Mouse (Mus musculus) CH12.LX (cell line): Measurements from ENCODE around the gene Slc6a5. TPM values are rescaled to one million over a fixed set of nuclear protein-coding genes. Genes with fewer than 3 reads are reported as not detected.

ENCODE experiments used
- DNase-seq: peaks from one replicate; pipeline ENCODE4 v3.0.0-alpha.2; 2013; ENCODE audit errors: extremely low read depth
- H3K27ac ChIP-seq: 2 replicates; pipeline ENCODE4 v1.5.1; 2012; ENCODE audit warnings: low read depth, mild to moderate bottlenecking, control low read depth, moderate library complexity; ENCODE audit not compliant: insufficient read depth
- H3K27me3 ChIP-seq: replicated peaks from 2 replicates; pipeline ENCODE3; 2012; ENCODE audit warnings: inconsistent platforms
- H3K36me3 ChIP-seq, 2 experiments: replicated peaks in 1 of 2; 2 replicates each; pipeline versions ENCODE3 to v1.6.1; 2012; ENCODE audit warnings: inconsistent platforms in 1 of 2, low read length in 1 of 2, mild to moderate bottlenecking in 1 of 2, mixed read lengths in 1 of 2, moderate library complexity in 1 of 2; ENCODE audit not compliant: control insufficient read depth in 1 of 2, insufficient read depth in 1 of 2
- H3K4me1 ChIP-seq, 2 experiments: 2 replicates each; pipeline ENCODE4 v1.6.1; 2012; ENCODE audit warnings: inconsistent platforms in 1 of 2, moderate library complexity in 1 of 2; ENCODE audit not compliant: insufficient read depth in 2 of 2, control insufficient read depth in 1 of 2
- H3K4me2 ChIP-seq: 2 replicates; pipeline ENCODE4 v1.6.1; 2012; ENCODE audit warnings: low read depth, mild to moderate bottlenecking, control low read depth; ENCODE audit not compliant: poor library complexity, insufficient read depth, severe bottlenecking
- H3K4me3 ChIP-seq, 3 experiments: fragments of 150-350 bp in 1 of 3; sonication (generic) in 1 of 3; replicated peaks in 1 of 3; 2 replicates each; pipeline versions ENCODE3 to v1.5.1; 2011 to 2012; ENCODE audit warnings: low read depth in 2 of 3, low read length in 2 of 3, mild to moderate bottlenecking in 2 of 3, moderate library complexity in 2 of 3, control low read depth in 1 of 3, improper control_type of control experiment in 1 of 3, inconsistent platforms in 1 of 3, mixed read lengths in 1 of 3; ENCODE audit not compliant: poor library complexity in 1 of 3
- H3K79me2 ChIP-seq: replicated peaks from 2 replicates; pipeline ENCODE4 v1.6.1; 2012; ENCODE audit warnings: mild to moderate bottlenecking, moderate library complexity; ENCODE audit not compliant: control insufficient read depth, poor library complexity, insufficient read depth, severe bottlenecking; ENCODE audit errors: extremely low read depth
- H3K9ac ChIP-seq: 2 replicates; pipeline ENCODE4 v1.6.1; 2012; ENCODE audit warnings: low read depth, mild to moderate bottlenecking, control low read depth, moderate library complexity; ENCODE audit not compliant: insufficient read depth
- H3K9me3 ChIP-seq: replicated peaks from 2 replicates; pipeline ENCODE3; 2012; ENCODE audit warnings: low read length, inconsistent platforms, mixed read lengths
- CHD1 ChIP-seq: IDR thresholded peaks from 2 replicates; pipeline ENCODE4 v1.6.1; 2012; ENCODE audit warnings: low read depth, low read length, improper control_type of control experiment, inconsistent platforms
- ETS1 ChIP-seq: conservative IDR thresholded peaks from 2 replicates; pipeline ENCODE4 v1.6.1; 2012; ENCODE audit warnings: low read depth, mild to moderate bottlenecking, inconsistent platforms, low read length, improper control_type of control experiment, moderate library complexity
- GABPA ChIP-seq: IDR thresholded peaks from 2 replicates; pipeline ENCODE4 v1.6.1; 2012; ENCODE audit warnings: low read depth, low read length, improper control_type of control experiment, inconsistent platforms; ENCODE audit not compliant: insufficient replicate concordance
- HCFC1 ChIP-seq: IDR thresholded peaks from 2 replicates; pipeline ENCODE4 v1.6.1; 2012; ENCODE audit warnings: low read depth, mild to moderate bottlenecking, inconsistent platforms, low read length, improper control_type of control experiment
- IRF4 ChIP-seq: IDR thresholded peaks from 2 replicates; pipeline ENCODE4 v1.6.1; 2014; ENCODE audit warnings: low read depth, mild to moderate bottlenecking, inconsistent platforms, low read length, improper control_type of control experiment
- JUN ChIP-seq: IDR thresholded peaks from 2 replicates; pipeline ENCODE4 v1.6.1; 2011; ENCODE audit warnings: low read depth, mild to moderate bottlenecking, low read length, improper control_type of control experiment, moderate library complexity; ENCODE audit not compliant: insufficient read depth
- MAX ChIP-seq: IDR thresholded peaks from 2 replicates; pipeline ENCODE4 v1.6.1; 2011; ENCODE audit warnings: low read length, improper control_type of control experiment
- MAZ ChIP-seq: IDR thresholded peaks from 2 replicates; pipeline ENCODE4 v1.6.1; 2012; ENCODE audit warnings: low read depth, mild to moderate bottlenecking, inconsistent platforms, low read length, improper control_type of control experiment, moderate library complexity
- MYC ChIP-seq: IDR thresholded peaks from 2 replicates; pipeline ENCODE4 v1.6.1; 2011; ENCODE audit warnings: low read depth, mild to moderate bottlenecking, improper control_type of control experiment, low read length
- POLR2A ChIP-seq: IDR thresholded peaks from 2 replicates; pipeline ENCODE4 v1.6.1; 2011; ENCODE audit warnings: low read depth, mild to moderate bottlenecking, improper control_type of control experiment, low read length
- POLR2AphosphoS2 ChIP-seq: IDR thresholded peaks from 2 replicates; pipeline ENCODE4 v1.6.1; 2011; ENCODE audit warnings: low read depth, low read length, improper control_type of control experiment
- SIN3A ChIP-seq: IDR thresholded peaks from 2 replicates; pipeline ENCODE4 v1.6.1; 2012; ENCODE audit warnings: low read length, improper control_type of control experiment, inconsistent platforms
- UBTF ChIP-seq: IDR thresholded peaks from 2 replicates; pipeline ENCODE4 v1.6.1; 2012; ENCODE audit warnings: low read depth, mild to moderate bottlenecking, inconsistent platforms, low read length, improper control_type of control experiment, moderate library complexity
- USF2 ChIP-seq: conservative IDR thresholded peaks from 2 replicates; pipeline ENCODE4 v1.6.1; 2011; ENCODE audit warnings: low read depth, low read length, improper control_type of control experiment
- ZC3H11A ChIP-seq: IDR thresholded peaks from 2 replicates; pipeline ENCODE4 v1.6.1; 2012; ENCODE audit warnings: low read depth, mild to moderate bottlenecking, inconsistent platforms, low read length, improper control_type of control experiment
- ZKSCAN1 ChIP-seq: IDR thresholded peaks from 2 replicates; pipeline ENCODE4 v1.6.1; 2012; ENCODE audit warnings: low read depth, inconsistent platforms, low read length, improper control_type of control experiment, borderline replicate concordance
- dilution Hi-C: fragments of 300-500 bp; cut with MboI; formaldehyde crosslinking; loops from 2 replicates; pipeline ENCODE4 v1.14.3; 2020; ENCODE audit warnings: low sequenced_read_pairs; ENCODE audit not compliant: extremely low pct_unique_long_range_greater_than_20kb, extremely low pct_ligation_motif_present
- in situ Hi-C: fragments of 300-500 bp; cut with MboI; formaldehyde crosslinking; loops from 3 replicates; pipeline ENCODE4 v1.14.3; 2019; ENCODE audit warnings: low sequenced_read_pairs, low pct_ligation_motif_present, low pct_unique_long_range_greater_than_20kb, mixed read lengths
- polyA plus RNA-seq: library from polyadenylated mRNA; unstranded; fragments of >175 nt; gene quantifications from 2 replicates; pipeline ENCODE4 v1.2.1, GENCODE M21; 2012; ENCODE audit warnings: low read depth; ENCODE audit not compliant: insufficient read length
- total RNA-seq, 2 experiments: library from RNA; depleted of rRNA; stranded (reverse); fragments of 300-350 nt in 1 of 2; fragments of >200 nt in 1 of 2; gene quantifications; 2 replicates each; pipeline ENCODE4 v1.2.3; 2012 to 2014

The Slc6a5 gene
- total and polyA plus RNA-seq, 3 experiments, result not detected

- no peaks in the 10 kb centered on the region for H3K9me3 ChIP-seq
- H3K9ac ChIP-seq, result no peak overlapping the region
- no peak for TF ChIP-seq CHD1
- no peak for TF ChIP-seq MYC
- no peak for TF ChIP-seq ZC3H11A
- TF ChIP-seq POLR2A, result no peak
- no peak for TF ChIP-seq MAZ
- no peak for TF ChIP-seq ZKSCAN1
- TF ChIP-seq MAX, result no peak
- no peak for TF ChIP-seq JUN
- no peak for TF ChIP-seq HCFC1
- TF ChIP-seq UBTF, result no peak
- TF ChIP-seq GABPA, result no peak
- dilution Hi-C loops (no loop called here), in situ Hi-C loops (no loop called here)
- H3K79me2 ChIP-seq, result no peaks in the 10 kb centered on the region
- H3K27ac ChIP-seq, result no peak overlapping the region
- H3K27me3 ChIP-seq, result peaks cover 59% of the 10 kb centered on the region
- H3K36me3 ChIP-seq, result no peaks in the 10 kb centered on the region
- no peak overlapping the region for H3K4me2 ChIP-seq
- no peaks in the 10 kb centered on the region for H3K4me1 ChIP-seq
- no peak for DNase-seq
- H3K4me3 ChIP-seq, result no peak overlapping the region
Measured at GRCm38 (mm10) chr7:49942490-49942889, 32.5 kb downstream of the Slc6a5 start.

GRCm38 (mm10) chr7:49946691-49947090, 36.7 kb downstream of the Slc6a5 start:
- Histone ChIP-seq H3K9me3 (no peaks in the 10 kb centered on the region), H3K79me2 (no peaks in the 10 kb centered on the region), H3K36me3 (no peaks in the 10 kb centered on the region), H3K27me3 (peaks cover 77% of the 10 kb centered on the region), H3K4me1 (no peaks in the 10 kb centered on the region), H3K4me2 (no peak overlapping the region), H3K4me3 (no peak overlapping the region), H3K9ac (no peak overlapping the region)
- dilution Hi-C loops (no loop called here), in situ Hi-C loops (no loop called here)
- TF ChIP-seq IRF4 (no peak), POLR2A (no peak), SIN3A (no peak), POLR2AphosphoS2 (no peak), ZKSCAN1 (no peak), GABPA (no peak), USF2 (no peak), ETS1 (no peak)
- TF ChIP-seq, all 38 proteins: peak for 0
- no peak overlapping the region for H3K27ac ChIP-seq
- no peak for DNase-seq
